Mouse (Mus musculus): Measurements from ENCODE around the gene Mybpc3. TPM values are rescaled to one million over a fixed set of nuclear protein-coding genes. Genes with fewer than 3 reads are reported as not detected.

The Mybpc3 gene
- polyA plus RNA-seq, 1 experiment: not detected

DNA sequence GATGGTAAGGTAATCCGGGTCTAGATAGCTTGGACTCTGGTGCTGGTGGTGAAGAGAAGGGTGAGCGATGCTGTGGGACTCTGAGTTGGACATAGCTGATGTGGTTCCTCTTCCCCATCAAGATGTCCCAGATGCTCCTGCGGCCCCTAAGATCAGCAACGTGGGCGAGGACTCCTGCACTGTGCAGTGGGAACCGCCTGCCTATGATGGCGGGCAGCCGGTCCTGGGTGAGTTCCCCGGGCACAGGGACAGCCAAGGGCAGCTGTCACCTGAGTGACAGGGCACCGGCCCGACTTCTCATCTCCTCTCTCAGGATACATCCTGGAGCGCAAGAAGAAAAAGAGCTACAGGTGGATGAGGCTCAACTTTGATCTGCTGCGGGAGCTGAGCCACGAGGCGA is 13.3 kb downstream of the Mybpc3 start:
- Histone ChIP-seq H3K27ac (ENCODE audit: insufficient read depth, low read length) (no peak overlapping the region), H3K4me1 (ENCODE audit: control insufficient read depth, insufficient read depth, low read length) (no peaks in the 10 kb centered on the region), H3K36me3 (ENCODE audit: control insufficient read depth, insufficient read depth, low read length, poor library complexity, severe bottlenecking) (no peaks in the 10 kb centered on the region), H3K9me3 (replicated peaks; ENCODE audit: control insufficient read depth, insufficient read depth, low read length, poor library complexity, severe bottlenecking) (no peaks in the 10 kb centered on the region), H3K9ac (ENCODE audit: low read depth, poor library complexity, severe bottlenecking) (no peak overlapping the region), H3K27me3 (ENCODE audit: control insufficient read depth, insufficient read depth, low read length, poor library complexity, severe bottlenecking) (no peaks in the 10 kb centered on the region), H3K4me3 (ENCODE audit: low read depth, low read length) (no peak overlapping the region)
- TF ChIP-seq CTCF (IDR thresholded peaks at IDR 0.05; ENCODE audit: low read depth, low read length): no peak
- no peak for TF ChIP-seq POLR2A (IDR thresholded peaks at IDR 0.05; ENCODE audit: insufficient read depth, low read length)
- TF ChIP-seq EP300 (IDR thresholded peaks at IDR 0.05; ENCODE audit: insufficient read depth, low read depth, low read length): no peak

DNA sequence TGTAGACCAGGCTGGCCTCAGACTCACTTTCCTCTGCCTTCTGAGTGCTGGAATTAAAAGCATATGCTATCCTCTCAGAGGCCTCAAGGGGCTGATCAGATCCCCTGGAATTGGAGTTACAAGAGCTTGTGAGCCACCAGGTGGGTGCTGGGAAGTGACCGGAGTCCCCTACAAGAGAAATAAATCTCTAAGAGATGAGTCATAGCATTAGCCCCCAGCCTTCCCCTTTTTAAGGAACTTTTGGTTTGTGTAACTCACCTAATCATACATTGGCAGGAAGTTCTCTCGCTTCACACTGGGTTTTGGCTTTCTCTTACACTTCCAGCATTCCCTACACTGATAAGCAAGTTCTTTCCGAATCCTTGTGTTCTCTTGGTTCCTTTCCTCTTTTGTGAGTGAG is 14.1 kb downstream of the Mybpc3 start:
- no peaks in the 10 kb centered on the region for H3K9me3 ChIP-seq (replicated peaks; ENCODE audit: control insufficient read depth, insufficient read depth, low read length, poor library complexity, severe bottlenecking)
- TF ChIP-seq EP300 (IDR thresholded peaks at IDR 0.05; ENCODE audit: insufficient read depth, low read depth, low read length) (no peak), POLR2A (IDR thresholded peaks at IDR 0.05; ENCODE audit: insufficient read depth, low read length) (no peak), CTCF (IDR thresholded peaks at IDR 0.05; ENCODE audit: low read depth, low read length) (no peak)
- no peak overlapping the region for H3K4me3 ChIP-seq (ENCODE audit: low read depth, low read length)
- H3K36me3 ChIP-seq (ENCODE audit: control insufficient read depth, insufficient read depth, low read length, poor library complexity, severe bottlenecking): no peaks in the 10 kb centered on the region
- no peaks in the 10 kb centered on the region for H3K4me1 ChIP-seq (ENCODE audit: control insufficient read depth, insufficient read depth, low read length)
- no peaks in the 10 kb centered on the region for H3K27me3 ChIP-seq (ENCODE audit: control insufficient read depth, insufficient read depth, low read length, poor library complexity, severe bottlenecking)
- H3K9ac ChIP-seq (ENCODE audit: low read depth, poor library complexity, severe bottlenecking): no peak overlapping the region
- H3K27ac ChIP-seq (ENCODE audit: insufficient read depth, low read length): no peak overlapping the region

DNA sequence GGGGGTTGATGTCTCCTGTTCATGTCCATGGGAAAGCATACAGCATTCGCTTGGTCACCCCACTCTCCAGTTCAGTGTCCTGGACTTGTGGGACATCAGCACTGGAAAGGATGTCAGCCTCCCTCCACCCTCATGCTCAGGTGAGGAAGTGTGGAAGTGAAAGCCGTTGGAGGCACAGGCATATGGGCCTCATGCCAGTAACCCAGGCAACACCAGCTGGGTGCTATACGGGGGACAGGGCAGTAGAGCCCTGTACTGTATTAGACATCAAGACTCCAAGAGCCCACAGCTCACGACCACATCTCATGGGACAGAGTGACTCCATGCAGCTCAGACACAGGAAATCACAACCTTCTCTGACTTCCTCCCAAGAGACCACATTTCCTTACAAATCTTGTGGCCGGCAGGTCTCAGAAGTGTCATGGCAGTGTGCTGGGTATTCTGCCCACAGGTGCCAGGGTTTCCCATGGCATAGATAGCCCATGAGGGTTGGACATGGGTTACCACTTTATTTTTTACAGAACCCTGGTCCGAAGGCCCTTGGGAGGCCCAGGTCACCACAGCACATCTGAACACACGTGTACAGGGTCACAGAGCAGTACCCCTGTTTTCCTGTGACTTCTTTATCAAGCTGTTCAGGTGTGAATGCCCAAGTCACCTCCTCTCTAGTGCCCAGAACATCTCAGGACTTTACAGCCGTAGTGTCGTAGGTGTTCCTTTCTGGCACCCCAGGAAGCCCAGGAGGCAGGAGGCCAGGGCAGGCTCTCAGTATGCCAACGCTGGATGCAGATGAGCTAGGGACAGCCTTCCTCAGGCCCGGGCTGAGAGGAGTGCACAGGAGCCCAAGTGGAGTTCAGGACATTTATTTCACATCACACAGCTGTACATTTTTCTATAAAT is 18.8 kb downstream of the Mybpc3 start:
- Histone ChIP-seq H3K9ac (ENCODE audit: low read depth, poor library complexity, severe bottlenecking) (no peak overlapping the region), H3K27me3 (ENCODE audit: control insufficient read depth, insufficient read depth, low read length, poor library complexity, severe bottlenecking) (no peaks in the 10 kb centered on the region), H3K27ac (ENCODE audit: insufficient read depth, low read length) (no peak overlapping the region), H3K4me1 (ENCODE audit: control insufficient read depth, insufficient read depth, low read length) (peaks cover 3% of the 10 kb centered on the region), H3K9me3 (replicated peaks; ENCODE audit: control insufficient read depth, insufficient read depth, low read length, poor library complexity, severe bottlenecking) (no peaks in the 10 kb centered on the region), H3K4me3 (ENCODE audit: low read depth, low read length) (no peak overlapping the region), H3K36me3 (ENCODE audit: control insufficient read depth, insufficient read depth, low read length, poor library complexity, severe bottlenecking) (no peaks in the 10 kb centered on the region)
- TF ChIP-seq POLR2A (IDR thresholded peaks at IDR 0.05; ENCODE audit: insufficient read depth, low read length) (no peak), EP300 (IDR thresholded peaks at IDR 0.05; ENCODE audit: insufficient read depth, low read depth, low read length) (no peak), CTCF (IDR thresholded peaks at IDR 0.05; ENCODE audit: low read depth, low read length) (no peak)

GRCm38 (mm10) chr2:91137481-91137880 is 19.5 kb downstream of the Mybpc3 start:
- no peak overlapping the region for H3K27ac ChIP-seq (ENCODE audit: insufficient read depth, low read length)
- H3K9me3 ChIP-seq (replicated peaks; ENCODE audit: control insufficient read depth, insufficient read depth, low read length, poor library complexity, severe bottlenecking): no peaks in the 10 kb centered on the region
- H3K9ac ChIP-seq (ENCODE audit: low read depth, poor library complexity, severe bottlenecking): no peak overlapping the region
- TF ChIP-seq POLR2A (IDR thresholded peaks at IDR 0.05; ENCODE audit: insufficient read depth, low read length) (no peak), CTCF (IDR thresholded peaks at IDR 0.05; ENCODE audit: low read depth, low read length) (no peak), EP300 (IDR thresholded peaks at IDR 0.05; ENCODE audit: insufficient read depth, low read depth, low read length) (no peak)
- H3K27me3 ChIP-seq (ENCODE audit: control insufficient read depth, insufficient read depth, low read length, poor library complexity, severe bottlenecking): no peaks in the 10 kb centered on the region
- H3K4me3 ChIP-seq (ENCODE audit: low read depth, low read length): no peak overlapping the region
- H3K4me1 ChIP-seq (ENCODE audit: control insufficient read depth, insufficient read depth, low read length): peaks cover 3% of the 10 kb centered on the region
- no peaks in the 10 kb centered on the region for H3K36me3 ChIP-seq (ENCODE audit: control insufficient read depth, insufficient read depth, low read length, poor library complexity, severe bottlenecking)

DNA sequence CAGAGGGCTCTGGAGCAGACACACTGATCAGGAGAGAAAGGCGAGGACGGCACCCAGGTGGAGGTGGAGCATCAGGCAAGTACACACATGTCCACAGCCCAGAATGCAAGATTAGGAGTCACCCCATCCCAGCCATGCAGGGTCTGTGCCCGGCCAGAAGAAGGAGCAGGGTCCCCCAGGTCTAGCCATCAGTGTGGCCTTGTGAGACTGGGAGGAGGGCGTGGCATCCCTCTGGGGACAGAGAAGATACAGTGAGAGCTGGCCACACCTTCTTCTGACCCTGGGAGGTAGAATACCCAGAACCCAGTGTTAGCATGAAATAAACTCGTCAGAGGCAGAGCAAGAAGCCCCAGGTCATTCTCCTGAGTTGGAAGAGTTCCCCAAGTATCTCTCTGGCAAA is 21.4 kb downstream of the Mybpc3 start:
- Histone ChIP-seq H3K36me3 (ENCODE audit: control insufficient read depth, insufficient read depth, low read length, poor library complexity, severe bottlenecking) (no peaks in the 10 kb centered on the region), H3K27ac (ENCODE audit: insufficient read depth, low read length) (no peak overlapping the region)
- TF ChIP-seq POLR2A (IDR thresholded peaks at IDR 0.05; ENCODE audit: insufficient read depth, low read length): no peak
- no peak for TF ChIP-seq EP300 (IDR thresholded peaks at IDR 0.05; ENCODE audit: insufficient read depth, low read depth, low read length)
- no peak for TF ChIP-seq CTCF (IDR thresholded peaks at IDR 0.05; ENCODE audit: low read depth, low read length)

GRCm38 (mm10) chr2:91139764-91140163 is 21.8 kb downstream of the Mybpc3 start:
- no peak overlapping the region for H3K27ac ChIP-seq (ENCODE audit: insufficient read depth, low read length)
- H3K4me1 ChIP-seq (ENCODE audit: control insufficient read depth, insufficient read depth, low read length): peaks cover 3% of the 10 kb centered on the region
- H3K9me3 ChIP-seq (replicated peaks; ENCODE audit: control insufficient read depth, insufficient read depth, low read length, poor library complexity, severe bottlenecking): no peaks in the 10 kb centered on the region
- H3K9ac ChIP-seq (ENCODE audit: low read depth, poor library complexity, severe bottlenecking): no peak overlapping the region
- TF ChIP-seq CTCF (IDR thresholded peaks at IDR 0.05; ENCODE audit: low read depth, low read length) (no peak), POLR2A (IDR thresholded peaks at IDR 0.05; ENCODE audit: insufficient read depth, low read length) (no peak), EP300 (IDR thresholded peaks at IDR 0.05; ENCODE audit: insufficient read depth, low read depth, low read length) (no peak)
- no peaks in the 10 kb centered on the region for H3K36me3 ChIP-seq (ENCODE audit: control insufficient read depth, insufficient read depth, low read length, poor library complexity, severe bottlenecking)
- no peak overlapping the region for H3K4me3 ChIP-seq (ENCODE audit: low read depth, low read length)
- no peaks in the 10 kb centered on the region for H3K27me3 ChIP-seq (ENCODE audit: control insufficient read depth, insufficient read depth, low read length, poor library complexity, severe bottlenecking)

More for the DNA sequence above, 21.4 kb downstream of the Mybpc3 start:
- Histone ChIP-seq H3K9me3 (replicated peaks; ENCODE audit: control insufficient read depth, insufficient read depth, low read length, poor library complexity, severe bottlenecking) (no peaks in the 10 kb centered on the region), H3K4me1 (ENCODE audit: control insufficient read depth, insufficient read depth, low read length) (peaks cover 3% of the 10 kb centered on the region), H3K9ac (ENCODE audit: low read depth, poor library complexity, severe bottlenecking) (no peak overlapping the region), H3K4me3 (ENCODE audit: low read depth, low read length) (no peak overlapping the region), H3K27me3 (ENCODE audit: control insufficient read depth, insufficient read depth, low read length, poor library complexity, severe bottlenecking) (no peaks in the 10 kb centered on the region)
